Mouse (Mus musculus) A20 (cell line): ENCODE data around the gene Gm45753.
A peak's percentile ranks its signal among the peaks of the same experiment; 100 is the strongest.

Experiments
- DNase-seq: peaks from one replicate; pipeline ENCODE4 v3.0.0-alpha.2; 2011; ENCODE audit warnings: low read depth, low spot score

Gene Gm45753

DNA sequence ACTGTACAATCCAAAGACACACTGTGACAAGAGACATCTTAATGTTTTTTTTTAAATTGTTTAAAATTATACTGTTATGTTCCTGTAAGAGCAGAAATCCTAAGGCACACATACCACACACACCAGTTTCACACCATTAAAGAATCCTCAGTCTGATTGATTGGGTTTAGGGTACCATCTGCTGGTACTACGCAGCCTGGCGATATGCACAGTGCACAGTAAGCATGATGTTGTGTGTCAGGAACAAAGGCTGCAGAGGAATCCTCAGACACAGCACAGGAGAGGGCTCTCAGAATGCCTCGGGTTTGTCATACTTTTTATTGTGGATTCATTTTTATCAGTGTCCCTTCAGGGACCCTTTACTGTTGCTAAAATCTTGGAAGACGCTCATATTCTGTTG lies 33.9 kb downstream of the Gm45753 start:
- DNase-seq = no peak

DNA sequence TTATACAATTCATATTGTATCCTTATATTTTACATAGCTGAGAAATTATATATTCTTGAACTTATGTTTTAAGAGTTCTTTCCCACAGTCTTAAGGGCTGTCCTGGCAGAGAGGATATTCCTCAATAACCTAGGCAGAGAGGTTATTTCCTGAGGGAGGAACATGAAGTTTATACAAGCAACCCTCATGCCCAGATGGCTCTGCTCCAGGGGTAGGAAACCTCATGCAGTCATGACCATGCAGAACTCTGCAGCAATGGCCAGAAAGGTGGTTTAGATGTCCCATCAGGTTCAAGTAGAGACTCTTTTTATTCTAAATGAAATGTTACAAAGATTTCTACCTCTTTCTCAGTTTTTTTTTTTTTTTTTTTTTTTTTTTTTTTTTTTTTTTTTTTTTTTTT lies 39.2 kb downstream of the Gm45753 start:
- no peak for DNase-seq

DNA sequence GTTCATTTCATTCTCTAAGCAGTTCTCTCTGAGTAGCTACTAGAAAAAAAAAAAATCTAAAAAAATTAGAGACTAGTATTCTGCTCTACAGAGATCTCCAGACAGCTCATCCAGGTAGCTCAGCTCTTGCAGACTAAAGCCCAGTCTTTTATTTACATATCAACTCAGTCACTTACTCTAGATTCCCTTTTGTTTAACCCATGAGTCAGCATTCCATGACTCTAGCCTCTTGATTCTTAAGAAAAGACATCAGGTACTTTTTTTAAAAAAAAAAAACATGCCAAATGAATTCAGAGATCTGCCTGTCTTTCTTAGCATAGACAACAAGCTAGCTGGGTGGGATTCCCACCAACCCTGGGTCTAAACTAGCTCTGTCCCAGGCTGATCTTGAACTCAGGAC lies 39.8 kb downstream of the Gm45753 start:
- DNase-seq = no peak

DNA sequence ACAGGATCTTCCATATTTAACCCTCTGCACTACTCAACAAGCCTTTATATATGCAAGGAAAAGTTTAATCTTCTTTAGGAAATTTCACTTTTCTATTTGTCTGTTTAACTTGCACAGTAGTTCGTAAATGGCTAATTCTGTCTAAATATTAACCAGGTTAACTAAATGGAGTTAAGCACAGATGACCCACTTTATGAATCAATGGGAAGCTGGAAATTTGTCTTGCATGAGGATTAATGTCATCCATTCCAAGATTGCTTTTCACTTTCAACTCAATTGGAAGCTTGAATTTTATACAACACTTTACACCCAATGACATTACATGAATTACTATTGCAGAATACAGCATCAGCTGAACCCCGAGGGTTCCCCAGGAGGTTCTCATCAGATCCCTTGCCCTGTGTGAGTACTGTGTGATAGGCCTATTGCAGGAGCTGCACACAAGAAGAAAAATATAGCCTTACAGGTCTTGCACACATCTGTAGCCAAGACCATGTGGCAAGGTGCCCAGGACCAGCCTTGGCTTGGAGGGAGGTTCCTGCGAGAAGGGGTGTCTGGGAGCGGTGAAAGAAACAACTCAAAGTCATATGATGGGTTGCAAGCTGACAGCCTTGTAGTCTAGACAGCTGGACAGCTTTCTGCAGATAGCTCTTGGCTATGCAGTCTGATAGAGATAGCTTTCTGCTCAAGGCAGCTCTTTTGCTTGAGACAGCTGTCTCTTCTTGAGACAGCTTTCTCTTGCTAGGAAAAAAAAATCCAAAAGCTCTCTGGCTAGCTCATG lies 40.5 kb downstream of the Gm45753 start:
- DNase-seq = no peak

DNA sequence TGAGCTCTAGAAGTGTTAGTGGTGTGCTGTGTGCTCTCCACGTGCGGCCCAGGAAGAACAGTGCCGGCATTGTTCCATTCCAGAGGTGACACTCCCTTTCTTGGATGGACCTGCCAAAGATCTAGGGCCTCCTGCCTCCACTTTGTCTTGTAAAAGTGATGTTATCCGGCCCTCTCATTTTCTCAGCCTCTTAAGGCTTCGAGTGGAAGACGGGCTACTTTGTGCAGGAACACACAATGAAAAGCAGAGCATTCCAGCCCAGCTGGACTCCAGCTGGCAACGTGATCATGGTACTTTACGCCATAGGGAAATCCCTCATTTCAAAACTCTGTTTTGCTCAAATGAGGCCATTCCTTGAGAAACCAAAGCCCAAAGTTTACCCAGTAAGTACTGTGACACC lies 41.3 kb downstream of the Gm45753 start:
- DNase-seq = no peak

DNA sequence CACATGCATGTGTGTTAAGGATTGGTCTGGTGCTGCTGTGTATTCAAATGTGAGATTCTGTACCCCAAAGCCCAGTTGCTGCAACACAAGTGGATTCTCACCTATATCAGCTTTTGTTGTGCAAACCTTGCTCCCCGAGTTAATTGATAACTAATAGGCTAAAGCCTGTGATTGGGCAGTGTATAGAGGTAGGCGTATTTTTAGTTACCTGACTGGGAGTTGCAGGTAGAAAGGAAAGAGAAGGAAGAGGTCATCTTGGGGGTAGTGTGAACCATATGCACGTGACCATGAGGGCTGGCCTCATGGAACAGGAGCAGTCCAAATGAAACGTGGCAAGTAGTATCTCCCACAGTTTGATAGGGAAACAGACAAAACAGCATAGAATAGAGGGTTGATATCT lies 43.3 kb downstream of the Gm45753 start:
- no peak for DNase-seq

DNA sequence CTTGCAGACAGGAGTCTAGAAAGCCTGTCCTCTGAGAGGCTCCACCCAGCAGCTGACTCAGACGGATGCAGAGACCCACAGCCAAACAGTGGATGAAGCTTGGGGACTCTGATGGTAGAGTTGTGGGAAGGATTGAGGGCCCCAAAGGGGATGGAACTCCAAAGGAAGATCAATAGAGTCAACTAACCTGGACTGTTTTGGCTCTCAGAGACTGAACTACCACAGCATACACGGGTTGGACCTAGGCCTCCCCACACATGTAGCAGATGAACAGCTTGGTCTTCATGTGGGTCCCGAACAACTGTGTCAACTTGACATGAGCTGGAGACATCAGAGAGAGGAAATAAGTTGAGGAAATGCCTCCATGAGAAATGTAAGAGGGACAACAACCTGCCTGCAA lies 45.4 kb downstream of the Gm45753 start:
- DNase-seq = no peak

DNA sequence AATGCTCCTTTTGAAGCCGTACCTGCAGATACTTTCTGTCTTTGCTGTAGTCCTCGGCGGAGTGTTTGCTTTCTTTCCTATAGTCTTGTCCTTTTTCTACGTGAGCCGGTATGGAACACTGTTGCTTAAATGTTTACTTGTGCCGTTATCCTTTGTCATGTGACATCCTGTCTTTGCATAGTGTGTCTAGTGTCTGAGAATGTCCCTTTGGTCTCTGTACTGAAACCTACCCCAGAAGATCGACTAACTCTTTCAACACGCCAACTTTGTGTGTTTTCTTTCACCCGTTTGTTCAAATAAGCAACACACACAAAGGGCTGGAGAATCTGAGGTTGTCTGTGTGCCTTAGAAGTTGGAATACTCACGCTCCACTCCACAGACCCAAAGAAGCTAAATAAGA lies 46.3 kb downstream of the Gm45753 start, which contains the start of gene F11:
Gene F11 (minus strand): TSS at position 112 of the 400 bp plus-strand sequence.
- no peak for DNase-seq

DNA sequence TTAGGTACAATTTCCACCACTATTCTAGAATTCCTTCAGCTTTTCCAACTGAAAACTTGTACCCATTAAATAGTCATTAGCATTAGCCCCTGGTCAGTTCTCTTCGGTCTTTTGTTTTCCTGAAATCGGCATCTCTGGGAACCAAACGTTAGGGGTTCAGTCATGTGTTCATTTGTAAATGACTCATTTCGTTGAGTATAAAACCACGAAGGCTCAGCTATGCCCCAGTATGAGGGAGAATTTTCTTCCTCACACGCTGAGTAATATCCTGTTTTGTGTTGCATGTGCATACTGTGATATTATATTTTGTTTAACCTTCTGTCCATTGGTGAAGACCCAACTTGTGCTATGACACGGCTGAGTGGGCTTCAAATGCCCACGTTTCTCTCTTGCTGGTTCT lies 49.8 kb downstream of the Gm45753 start:
- no peak for DNase-seq

DNA sequence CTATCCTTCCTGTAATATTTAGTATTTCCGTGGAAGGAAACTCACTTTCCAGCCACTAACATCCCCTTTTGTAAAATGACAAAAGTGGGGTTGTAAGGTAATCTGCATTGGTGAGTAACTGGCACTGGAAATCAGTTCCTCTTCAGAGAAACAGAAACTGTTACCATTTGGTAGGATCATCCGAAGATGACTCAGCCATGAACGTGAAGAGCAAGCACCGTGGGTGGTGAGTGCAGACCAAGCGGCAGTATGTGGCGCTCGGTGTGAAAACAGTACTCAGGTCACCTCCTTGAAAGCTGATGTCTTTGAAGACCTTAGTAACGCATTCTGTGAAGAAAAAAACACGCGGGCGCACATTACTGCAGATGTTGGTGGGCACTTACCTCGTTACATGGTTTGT lies 53.2 kb downstream of the Gm45753 start:
- DNase-seq = no peak

DNA sequence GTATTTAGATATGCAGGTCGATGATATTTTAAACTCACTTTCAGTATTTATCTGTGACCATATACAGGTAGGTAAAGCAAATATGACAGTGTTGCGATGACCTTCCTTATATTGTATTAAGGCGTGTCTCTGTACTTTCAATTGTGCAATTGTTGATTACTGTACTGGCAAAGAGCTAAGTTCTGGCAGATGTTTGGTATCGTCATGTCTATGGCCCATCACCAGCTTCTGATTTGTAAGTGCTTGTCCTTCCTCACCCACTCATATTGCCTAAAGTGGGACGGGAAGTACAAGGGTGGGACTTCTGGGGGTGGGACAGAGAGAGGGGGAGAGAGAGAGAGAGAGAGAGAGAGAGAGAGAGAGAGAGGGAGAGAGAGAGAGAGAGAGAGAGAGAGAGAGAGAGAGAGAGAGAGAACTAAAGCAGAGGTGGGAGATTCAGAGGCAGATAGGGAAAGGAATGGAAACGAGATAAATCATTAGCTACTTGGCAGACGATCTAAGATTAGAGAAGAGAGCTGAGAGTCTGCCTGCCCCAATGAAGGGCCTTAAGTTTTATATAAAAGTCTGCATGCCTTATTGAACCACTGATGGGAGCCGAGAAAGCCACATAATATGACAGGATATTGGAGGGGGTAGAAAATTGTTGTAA lies 53.9 kb downstream of the Gm45753 start:
- DNase-seq = no peak

DNA sequence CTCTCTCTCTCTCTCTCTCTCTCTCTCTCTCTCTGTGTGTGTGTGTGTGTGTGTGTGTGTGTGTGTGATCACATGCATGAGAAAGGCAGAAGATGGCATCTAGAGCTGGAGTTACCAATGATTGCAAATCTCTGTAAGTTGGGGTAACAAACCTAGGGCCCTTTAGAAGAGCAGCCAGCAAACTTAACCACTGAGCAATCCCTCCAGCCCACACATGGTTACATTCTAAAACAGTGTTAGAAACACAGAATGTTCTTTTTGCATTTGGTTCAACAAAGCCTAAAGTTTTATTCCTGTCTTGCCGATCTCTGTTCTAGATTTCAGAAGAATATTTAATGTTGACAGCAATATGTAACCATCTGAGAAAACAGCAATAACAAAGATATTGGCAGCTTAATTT lies 54.7 kb downstream of the Gm45753 start:
- DNase-seq = no peak

DNA sequence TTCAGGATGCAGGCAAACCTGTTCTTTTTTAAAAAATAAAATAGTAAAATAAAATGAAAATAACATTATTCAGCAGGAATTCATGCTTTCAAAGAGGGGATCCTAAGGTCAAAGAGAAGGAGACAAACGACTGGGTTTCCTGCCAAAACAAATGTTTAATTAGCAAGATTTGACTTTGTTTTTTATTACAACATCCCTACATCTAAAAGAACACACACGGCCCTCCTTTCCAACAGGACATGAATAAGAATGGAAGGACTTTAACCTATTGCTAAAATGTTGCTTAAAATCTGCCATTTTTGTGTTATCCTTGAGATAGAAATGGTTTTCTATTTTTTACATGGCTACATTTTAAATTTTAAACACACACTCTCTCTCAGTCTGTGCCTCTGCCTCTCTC lies 55.2 kb downstream of the Gm45753 start:
- DNase-seq = no peak

DNA sequence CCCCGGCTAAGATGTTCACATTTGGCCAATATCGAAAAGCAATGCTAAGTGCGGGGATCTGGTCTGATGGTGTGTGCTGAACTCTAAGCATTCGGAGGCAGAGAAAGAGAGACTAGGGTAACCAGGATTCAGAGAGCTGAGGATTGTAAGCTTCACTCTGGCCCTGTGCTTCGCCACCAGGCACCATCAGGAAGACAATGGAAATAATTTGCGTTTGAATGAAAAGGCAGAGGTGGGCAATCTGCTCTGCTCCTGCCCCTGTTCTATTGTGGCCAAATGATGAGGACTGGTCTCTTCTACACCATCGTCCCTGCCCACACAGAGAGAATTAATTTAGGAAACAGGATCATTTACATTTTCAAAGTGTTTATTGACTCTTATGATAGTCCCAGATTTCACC lies 62.0 kb downstream of the Gm45753 start:
- no peak for DNase-seq

DNA sequence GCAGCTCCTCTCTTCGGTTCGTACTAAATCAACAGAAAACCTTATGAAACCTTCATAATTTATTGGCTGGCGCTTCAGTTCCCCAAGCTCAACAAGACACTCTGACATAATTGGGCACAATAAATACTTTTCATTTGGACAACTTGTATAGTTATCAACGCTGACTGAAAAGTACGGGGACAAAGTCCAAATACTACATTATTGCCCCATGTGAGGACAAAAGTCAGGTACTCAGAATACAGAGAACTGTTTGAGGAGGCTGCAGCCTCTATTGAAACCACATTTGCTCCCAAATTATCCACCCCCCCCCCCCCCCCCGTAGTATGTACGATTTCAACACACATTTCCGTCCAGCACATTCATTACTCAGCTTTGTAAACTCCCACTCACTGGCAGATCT lies 68.9 kb downstream of the Gm45753 start:
- no peak for DNase-seq

DNA sequence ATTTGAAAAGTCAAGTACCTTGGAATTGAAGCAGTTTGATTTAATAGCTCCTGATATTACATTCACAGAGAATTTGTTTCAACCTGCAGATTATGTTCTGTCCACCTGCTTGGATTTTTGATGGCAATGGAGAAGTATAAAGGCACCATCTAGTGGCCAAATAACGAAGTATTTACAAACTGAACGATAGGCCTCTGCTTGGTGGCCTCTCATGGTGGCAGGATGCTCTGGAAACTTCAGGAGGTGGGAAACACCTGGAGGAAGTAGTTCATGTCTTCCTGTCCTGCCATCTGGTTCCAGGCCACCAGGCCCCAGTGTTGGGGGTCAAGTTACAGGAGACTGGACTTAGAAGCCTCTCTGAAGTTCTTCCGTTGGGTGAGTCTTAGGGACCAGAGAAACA lies 70.0 kb downstream of the Gm45753 start:
- DNase-seq = peak; percentile 15

DNA sequence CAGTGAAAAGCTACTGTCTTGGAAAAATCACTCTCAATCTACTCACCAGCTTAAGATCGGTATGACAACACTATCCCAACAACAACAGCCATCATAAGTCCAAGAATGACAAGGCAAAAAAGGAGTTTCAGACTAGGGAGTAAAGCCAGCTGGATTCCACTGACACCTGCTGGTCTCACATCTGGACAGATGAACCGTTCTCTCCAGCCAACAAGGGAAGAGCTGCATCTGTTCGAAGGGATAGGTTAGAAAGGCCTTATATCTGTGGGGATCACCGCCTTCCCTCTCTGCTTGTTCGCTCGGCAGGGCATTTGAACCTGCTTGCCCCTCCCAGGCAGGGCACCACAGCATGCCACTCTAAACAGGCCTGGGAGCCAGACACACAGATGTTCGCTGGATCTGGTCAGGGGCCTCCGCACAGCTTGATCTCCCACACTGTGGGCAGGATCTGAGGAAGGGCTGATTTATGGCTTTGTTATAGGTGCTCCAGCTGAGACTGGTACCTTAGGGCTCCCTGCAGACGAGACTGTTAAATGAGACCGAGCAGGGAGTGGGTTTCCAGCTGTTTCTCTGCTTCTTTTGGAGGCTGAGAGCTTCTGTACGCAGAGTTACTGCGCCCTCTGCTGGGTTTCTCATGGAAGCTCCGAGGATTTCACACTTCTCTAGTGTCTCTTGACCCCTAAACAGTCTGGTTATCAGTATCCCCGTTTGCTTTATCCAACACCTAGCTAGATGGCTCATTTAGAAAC lies 71.9 kb downstream of the Gm45753 start:
- peak; percentile 28 for DNase-seq

DNA sequence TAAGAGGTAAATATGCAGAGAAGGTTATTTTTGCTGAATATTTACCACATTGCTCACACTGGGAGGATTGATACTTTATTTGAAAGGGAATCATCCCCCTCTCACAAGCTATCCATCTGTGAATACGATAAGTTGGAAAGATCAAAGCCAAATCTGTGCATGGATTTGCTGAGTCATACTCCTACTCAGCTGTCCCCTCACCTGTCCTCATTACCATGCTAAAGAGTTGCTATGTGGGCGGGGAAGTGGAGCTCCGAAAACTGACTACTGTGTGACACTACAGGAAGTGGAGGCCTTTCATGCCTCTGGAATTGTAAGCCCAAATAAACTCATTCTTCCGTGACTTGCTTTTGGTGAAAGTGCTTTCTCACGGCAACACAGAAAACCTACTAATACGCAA lies 73.0 kb downstream of the Gm45753 start:
- DNase-seq = no peak

DNA sequence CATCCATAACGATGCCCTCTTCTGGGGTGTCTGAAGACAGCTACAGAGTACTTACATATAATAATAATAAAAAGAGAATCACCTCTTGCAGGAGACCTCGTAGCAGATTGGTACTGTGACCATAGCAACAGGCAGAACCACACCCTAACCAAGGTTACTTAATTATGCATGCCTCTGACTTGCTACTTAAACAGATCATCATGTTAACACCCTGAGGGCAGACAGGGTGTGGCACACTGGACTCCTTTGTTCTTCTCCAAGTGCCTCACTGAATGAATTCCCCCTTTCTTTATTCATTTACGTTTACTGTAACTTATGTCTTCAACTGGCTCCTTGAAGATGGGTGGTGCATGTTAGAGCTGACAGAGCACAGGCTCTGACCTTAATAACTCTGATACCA lies 75.0 kb downstream of the Gm45753 start:
- DNase-seq = no peak
